Mouse (Mus musculus) MEL (cell line): ENCODE results near the gene 3110082I17Rik.

Source experiments
- GATA1 ChIP-seq: IDR thresholded peaks from 2 replicates; pipeline ENCODE4 v1.6.1; 2011; ENCODE audit warnings: low read depth, low read length, improper control_type of control experiment
- MAZ ChIP-seq: IDR thresholded peaks from 2 replicates; pipeline ENCODE4 v1.6.1; 2012; ENCODE audit warnings: low read depth, mild to moderate bottlenecking, inconsistent platforms, low read length, improper control_type of control experiment
- NRF1 ChIP-seq: IDR thresholded peaks from 2 replicates; pipeline ENCODE4 v1.6.1; 2014; ENCODE audit warnings: low read depth, mild to moderate bottlenecking, inconsistent platforms, low read length, improper control_type of control experiment, moderate library complexity; ENCODE audit not compliant: poor library complexity, insufficient read depth, severe bottlenecking
- POLR2AphosphoS5 ChIP-seq: IDR thresholded peaks from 2 replicates; pipeline ENCODE4 v1.6.1; 2012; ENCODE audit warnings: low read depth, borderline replicate concordance, mild to moderate bottlenecking, inconsistent platforms, low read length, moderate library complexity, mixed read lengths
- TAL1 ChIP-seq: IDR thresholded peaks from 2 replicates; pipeline ENCODE4 v1.6.1; 2012; ENCODE audit warnings: mild to moderate bottlenecking, inconsistent platforms, low read length, moderate library complexity, mixed read lengths
- USF1 ChIP-seq: IDR thresholded peaks from 2 replicates; pipeline ENCODE4 v1.6.1; 2014; ENCODE audit warnings: low read depth, mild to moderate bottlenecking, inconsistent platforms, low read length, improper control_type of control experiment, moderate library complexity

GRCm38 (mm10) chr5:139498791-139499190 is 38.5 kb upstream of the 3110082I17Rik start:
- TF ChIP-seq USF1 (no peak), TAL1 (no peak), NRF1 (no peak), MAZ (no peak), POLR2AphosphoS5 (no peak), GATA1 (no peak)
